Mouse (Mus musculus): ENCODE measurements around the gene Gk2. TPM values are rescaled to one million over a fixed set of nuclear protein-coding genes. Genes with fewer than 3 reads are reported as not detected.

The Gk2 gene
- not detected in 2 replicates for polyA plus RNA-seq (2016; fragmentation: Nextera tagmentation; extraction: Ambion mirVana)

GRCm38 (mm10) chr5:97456816-97457215, at the start of gene Gk2:
TSS of gene Gk2 (minus strand) at chr5:97457021.
- Histone ChIP-seq H3K9me3 (replicated peaks) (no peaks in the 10 kb centered on the region), H3K4me1 (replicated peaks) (no peaks in the 10 kb centered on the region), H3K27me3 (replicated peaks) (no peaks in the 10 kb centered on the region), H3K4me3 (no peak within 1 kb of the TSS), H3K36me3 (no peaks in the 10 kb centered on the region), H3K4me2 (no peak within 1 kb of the TSS), H3K27ac (ENCODE audit: poor library complexity, severe bottlenecking) (no peak within 1 kb of the TSS), H3K9ac (no peak within 1 kb of the TSS)
- WGBS: 85% methylated on average over 10 of the region's 10 CpGs
- ATAC-seq (ENCODE audit: insufficient number of reproducible peaks, low FRiP score): no peak

- no peak overlapping the region for H3K4me3 ChIP-seq
- H3K4me1 ChIP-seq (replicated peaks): no peaks in the 10 kb centered on the region
- H3K9ac ChIP-seq: no peak overlapping the region
- no peak for ATAC-seq (ENCODE audit: insufficient number of reproducible peaks, low FRiP score)
- no peak overlapping the region for H3K27ac ChIP-seq (ENCODE audit: poor library complexity, severe bottlenecking)
- no peaks in the 10 kb centered on the region for H3K27me3 ChIP-seq (replicated peaks)
- no peaks in the 10 kb centered on the region for H3K9me3 ChIP-seq (replicated peaks)
- H3K4me2 ChIP-seq: no peak overlapping the region
- H3K36me3 ChIP-seq: no peaks in the 10 kb centered on the region
Observed at GRCm38 (mm10) chr5:97498041-97498440, 41.2 kb upstream of the Gk2 start.

GRCm38 (mm10) chr5:97495488-97496092, 38.8 kb upstream of the Gk2 start:
- no peak overlapping the region for H3K4me2 ChIP-seq
- no peak overlapping the region for H3K9ac ChIP-seq
- no peaks in the 10 kb centered on the region for H3K9me3 ChIP-seq (replicated peaks)
- WGBS: 71% methylated on average over 5 of the region's 5 CpGs
- no peak overlapping the region for H3K4me3 ChIP-seq
- no peak for ATAC-seq (ENCODE audit: insufficient number of reproducible peaks, low FRiP score)
- H3K27me3 ChIP-seq (replicated peaks): no peaks in the 10 kb centered on the region
- H3K4me1 ChIP-seq (replicated peaks): no peaks in the 10 kb centered on the region
- H3K36me3 ChIP-seq: no peaks in the 10 kb centered on the region
- no peak overlapping the region for H3K27ac ChIP-seq (ENCODE audit: poor library complexity, severe bottlenecking)

GRCm38 (mm10) chr5:97493421-97493820, 36.6 kb upstream of the Gk2 start:
- H3K9me3 ChIP-seq (replicated peaks): no peaks in the 10 kb centered on the region
- no peak overlapping the region for H3K4me3 ChIP-seq
- no peak overlapping the region for H3K27ac ChIP-seq (ENCODE audit: poor library complexity, severe bottlenecking)
- H3K4me2 ChIP-seq: no peak overlapping the region
- H3K36me3 ChIP-seq: no peaks in the 10 kb centered on the region
- H3K9ac ChIP-seq: no peak overlapping the region
- ATAC-seq (ENCODE audit: insufficient number of reproducible peaks, low FRiP score): no peak
- H3K27me3 ChIP-seq (replicated peaks): no peaks in the 10 kb centered on the region
- no peaks in the 10 kb centered on the region for H3K4me1 ChIP-seq (replicated peaks)
- WGBS: 79% methylated on average over 5 of the region's 5 CpGs

GRCm38 (mm10) chr5:97486141-97486540, 29.3 kb upstream of the Gk2 start:
- Histone ChIP-seq H3K4me2 (no peak overlapping the region), H3K4me1 (replicated peaks) (no peaks in the 10 kb centered on the region), H3K27ac (ENCODE audit: poor library complexity, severe bottlenecking) (no peak overlapping the region), H3K36me3 (no peaks in the 10 kb centered on the region), H3K27me3 (replicated peaks) (no peaks in the 10 kb centered on the region), H3K9me3 (replicated peaks) (no peaks in the 10 kb centered on the region; the same call in 1 of the 2 replicates), H3K4me3 (no peak overlapping the region), H3K9ac (no peak overlapping the region)
- WGBS: 88% methylated on average over 5 of the region's 5 CpGs
- no peak for ATAC-seq (ENCODE audit: insufficient number of reproducible peaks, low FRiP score)

- no peaks in the 10 kb centered on the region for H3K27me3 ChIP-seq (replicated peaks)
- WGBS: 61% methylated on average over 1 of the region's 1 CpGs
- H3K9ac ChIP-seq: no peak overlapping the region
- H3K27ac ChIP-seq (ENCODE audit: poor library complexity, severe bottlenecking): no peak overlapping the region
- ATAC-seq (ENCODE audit: insufficient number of reproducible peaks, low FRiP score): no peak
- no peaks in the 10 kb centered on the region for H3K4me1 ChIP-seq (replicated peaks)
- peaks cover 3% of the 10 kb centered on the region; the same call in 1 of the 2 replicates for H3K9me3 ChIP-seq (replicated peaks)
- H3K4me2 ChIP-seq: no peak overlapping the region
- H3K4me3 ChIP-seq: no peak overlapping the region
- H3K36me3 ChIP-seq: no peaks in the 10 kb centered on the region
Observed at GRCm38 (mm10) chr5:97479991-97480390, 23.2 kb upstream of the Gk2 start.

- H3K4me1 ChIP-seq (replicated peaks): no peaks in the 10 kb centered on the region
- 90% methylated on average over 7 of the region's 7 CpGs for WGBS
- no peak for ATAC-seq (ENCODE audit: insufficient number of reproducible peaks, low FRiP score)
- H3K4me3 ChIP-seq: no peak overlapping the region
- no peaks in the 10 kb centered on the region for H3K36me3 ChIP-seq
- H3K9ac ChIP-seq: no peak overlapping the region
- no peaks in the 10 kb centered on the region for H3K27me3 ChIP-seq (replicated peaks)
- H3K4me2 ChIP-seq: no peak overlapping the region
- no peak overlapping the region for H3K27ac ChIP-seq (ENCODE audit: poor library complexity, severe bottlenecking)
- no peaks in the 10 kb centered on the region for H3K9me3 ChIP-seq (replicated peaks)
Observed at GRCm38 (mm10) chr5:97467246-97467645, 10.4 kb upstream of the Gk2 start.

- Histone ChIP-seq H3K9me3 (replicated peaks) (no peaks in the 10 kb centered on the region), H3K27me3 (replicated peaks) (no peaks in the 10 kb centered on the region), H3K36me3 (no peaks in the 10 kb centered on the region), H3K4me3 (no peak overlapping the region), H3K27ac (ENCODE audit: poor library complexity, severe bottlenecking) (no peak overlapping the region), H3K4me2 (no peak overlapping the region), H3K4me1 (replicated peaks) (no peaks in the 10 kb centered on the region), H3K9ac (no peak overlapping the region)
- ATAC-seq (ENCODE audit: insufficient number of reproducible peaks, low FRiP score): no peak
- 75% methylated on average over 10 of the region's 10 CpGs for WGBS
Observed at GRCm38 (mm10) chr5:97466430-97467158, 9.8 kb upstream of the Gk2 start.

- WGBS: 75% methylated on average over 3 of the region's 3 CpGs
- Histone ChIP-seq H3K9ac (no peak overlapping the region), H3K4me2 (no peak overlapping the region), H3K27ac (ENCODE audit: poor library complexity, severe bottlenecking) (no peak overlapping the region), H3K9me3 (replicated peaks) (no peaks in the 10 kb centered on the region), H3K36me3 (no peaks in the 10 kb centered on the region), H3K4me1 (replicated peaks) (no peaks in the 10 kb centered on the region), H3K27me3 (replicated peaks) (no peaks in the 10 kb centered on the region), H3K4me3 (no peak overlapping the region)
- ATAC-seq (ENCODE audit: insufficient number of reproducible peaks, low FRiP score): no peak
Observed at GRCm38 (mm10) chr5:97465956-97466355, 9.1 kb upstream of the Gk2 start.

GRCm38 (mm10) chr5:97462856-97463255, 6.0 kb upstream of the Gk2 start:
- no peak overlapping the region for H3K9ac ChIP-seq
- WGBS: 84% methylated on average over 3 of the region's 3 CpGs
- H3K27me3 ChIP-seq (replicated peaks): no peaks in the 10 kb centered on the region
- H3K4me2 ChIP-seq: no peak overlapping the region
- no peak overlapping the region for H3K27ac ChIP-seq (ENCODE audit: poor library complexity, severe bottlenecking)
- H3K4me3 ChIP-seq: no peak overlapping the region
- no peaks in the 10 kb centered on the region for H3K9me3 ChIP-seq (replicated peaks)
- no peaks in the 10 kb centered on the region for H3K36me3 ChIP-seq
- ATAC-seq (ENCODE audit: insufficient number of reproducible peaks, low FRiP score): no peak
- H3K4me1 ChIP-seq (replicated peaks): no peaks in the 10 kb centered on the region

- Histone ChIP-seq H3K4me3 (no peak overlapping the region), H3K36me3 (no peaks in the 10 kb centered on the region), H3K4me2 (no peak overlapping the region), H3K9ac (no peak overlapping the region), H3K9me3 (replicated peaks) (peaks cover 2% of the 10 kb centered on the region; the same call in 1 of the 2 replicates), H3K27me3 (replicated peaks) (no peaks in the 10 kb centered on the region), H3K27ac (ENCODE audit: poor library complexity, severe bottlenecking) (no peak overlapping the region), H3K4me1 (replicated peaks) (no peaks in the 10 kb centered on the region)
- 85% methylated on average over 4 of the region's 4 CpGs for WGBS
- ATAC-seq (ENCODE audit: insufficient number of reproducible peaks, low FRiP score): no peak
Observed at GRCm38 (mm10) chr5:97451451-97451850, 5.4 kb downstream of the Gk2 start.
